Mouse (Mus musculus) kidney, embryonic 14.5 days (tissue): Measurements from ENCODE around the gene Wnt10b. TPM values are rescaled to one million over a fixed set of nuclear protein-coding genes. Genes with fewer than 3 reads are reported as not detected.
"Not testable (repeated sequence)": the region's sequence is repeated elsewhere in the genome, so short reads cannot be mapped to it uniquely, and the experiment has no call there.

Source experiments
- ATAC-seq: fragments of 200-750 bp; cut with Nextera tagmentation; 2 replicates; pipeline ENCODE4 v1.8.0; 2017; ENCODE audit warnings: moderate number of reproducible peaks, mild to moderate bottlenecking, moderate TSS enrichment, moderate library complexity; ENCODE audit not compliant: low FRiP score, low TSS enrichment
- H3K27ac ChIP-seq: fragments of 300-500 bp; sonication (generic); 2 replicates; pipeline ENCODE4 v1.5.1; 2014; ENCODE audit warnings: low read depth, mild to moderate bottlenecking, low read length, moderate library complexity, mixed read lengths
- H3K27me3 ChIP-seq: fragments of 300-500 bp; sonication (generic); 2 replicates; pipeline ENCODE4 v1.6.1; 2014; ENCODE audit warnings: mild to moderate bottlenecking, low read length; ENCODE audit not compliant: control insufficient read depth, insufficient read depth
- H3K36me3 ChIP-seq: fragments of 300-500 bp; sonication (generic); 2 replicates; pipeline ENCODE4 v1.6.1; 2014; ENCODE audit warnings: low read length, mixed read lengths; ENCODE audit not compliant: control insufficient read depth, insufficient read depth
- H3K4me1 ChIP-seq: fragments of 300-500 bp; sonication (generic); 2 replicates; pipeline ENCODE4 v1.6.1; 2014; ENCODE audit warnings: low read length, mixed read lengths; ENCODE audit not compliant: control insufficient read depth, insufficient read depth
- H3K4me2 ChIP-seq: fragments of 300-500 bp; sonication (generic); replicated peaks from 2 replicates; pipeline ENCODE4 v1.6.1; 2014; ENCODE audit warnings: low read depth, mild to moderate bottlenecking, low read length
- H3K4me3 ChIP-seq: fragments of 300-500 bp; sonication (generic); 2 replicates; pipeline ENCODE4 v1.5.1; 2014; ENCODE audit warnings: mild to moderate bottlenecking, low read length
- H3K9ac ChIP-seq: fragments of 300-500 bp; sonication (generic); 2 replicates; pipeline ENCODE4 v1.6.1; 2014; ENCODE audit warnings: low read depth, mild to moderate bottlenecking, low read length, moderate library complexity
- H3K9me3 ChIP-seq: fragments of 300-500 bp; sonication (generic); 2 replicates; pipeline ENCODE4 v1.6.1; 2016; ENCODE audit warnings: low read length; ENCODE audit not compliant: control insufficient read depth
- WGBS: fragments of 180-500 bp; shearing (Covaris S2); extraction: QIAGEN DNeasy Blood & Tissue Kit; methylation state at CpG from one replicate; pipeline ENCODE4 v1.1.7; 2014; 5-methylcytosine and 5-hydroxymethylcytosine counted together
- polyA plus RNA-seq: library from polyadenylated mRNA; unstranded; fragments of >200 nt; fragmentation: Nextera tagmentation; extraction: Ambion mirVana; gene quantifications from 2 replicates; pipeline ENCODE4 v1.2.1, GENCODE M21; 2014

The Wnt10b gene
- polyA plus RNA-seq = not detected in 2 replicates

- Histone ChIP-seq H3K9ac (no peak within 1 kb of the TSS), H3K27me3 (peaks cover 92% of the 10 kb centered on the region)
Observed at GRCm38 (mm10) chr15:98777762-98778161, at the start of gene Wnt10b. Gene Wnt10b, minus strand, starts transcription at chr15:98778150.

DNA sequence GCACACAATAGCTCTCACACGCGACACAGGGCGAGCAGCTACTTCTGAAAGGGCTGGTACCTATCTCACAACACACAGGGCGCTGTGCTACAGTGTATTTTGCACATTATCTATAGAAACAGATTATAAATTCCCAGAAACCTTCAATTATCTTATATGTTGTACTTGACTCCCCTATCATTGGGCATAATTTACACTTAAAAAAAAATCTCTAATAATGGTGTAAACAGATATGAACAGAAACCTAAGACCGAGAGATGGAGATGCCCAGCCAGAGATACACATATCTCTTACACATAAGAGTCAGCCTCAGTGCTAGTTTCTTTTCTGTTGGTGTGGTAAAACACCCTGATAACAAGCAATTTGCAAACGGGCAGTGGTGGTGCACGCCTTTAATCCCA lies 49.7 kb upstream of the Wnt10b start:
- Histone ChIP-seq H3K4me3 (no peak overlapping the region), H3K9ac (no peak overlapping the region), H3K4me2 (no peak overlapping the region), H3K36me3 (peaks cover 31% of the 10 kb centered on the region; the same call in 1 of the 2 replicates), H3K4me1 (peaks cover 10% of the 10 kb centered on the region), H3K27ac (no peak overlapping the region), H3K27me3 (no peaks in the 10 kb centered on the region), H3K9me3 (no peaks in the 10 kb centered on the region)
- ATAC-seq = no peak
- 91% methylated on average over 7 of the region's 7 CpGs for WGBS

More at GRCm38 (mm10) chr15:98777762-98778161, at the start of gene Wnt10b:
- under 1% methylated on average over 32 of the region's 33 CpGs for WGBS
- Histone ChIP-seq H3K36me3 (no peaks in the 10 kb centered on the region), H3K4me2 (peak within 1 kb of the TSS; percentile 25), H3K4me1 (peaks cover 25% of the 10 kb centered on the region), H3K27ac (no peak within 1 kb of the TSS), H3K4me3 (peak within 1 kb of the TSS; percentile 24), H3K9me3 (no peaks in the 10 kb centered on the region)
- ATAC-seq = no peak

GRCm38 (mm10) chr15:98823434-98823833 lies 45.5 kb upstream of the Wnt10b start:
- H3K4me1 ChIP-seq = no peaks in the 10 kb centered on the region

GRCm38 (mm10) chr15:98822147-98822546 lies 44.2 kb upstream of the Wnt10b start:
- Histone ChIP-seq H3K4me3 (no peak overlapping the region), H3K27me3 (no peaks in the 10 kb centered on the region), H3K9me3 (no peaks in the 10 kb centered on the region), H3K9ac (no peak overlapping the region), H3K36me3 (peaks cover 44% of the 10 kb centered on the region; the same call in 1 of the 2 replicates), H3K4me2 (no peak overlapping the region), H3K4me1 (no peaks in the 10 kb centered on the region), H3K27ac (no peak overlapping the region)
- ATAC-seq = no peak
- 92% methylated on average over 5 of the region's 5 CpGs for WGBS

More at GRCm38 (mm10) chr15:98823434-98823833, 45.5 kb upstream of the Wnt10b start:
- no peaks in the 10 kb centered on the region for H3K9me3 ChIP-seq
- H3K9ac ChIP-seq = no peak overlapping the region
- ATAC-seq = no peak
- H3K4me2 ChIP-seq = no peak overlapping the region
- H3K27ac ChIP-seq = no peak overlapping the region
- 70% methylated on average over 3 of the region's 3 CpGs for WGBS
- no peak overlapping the region for H3K4me3 ChIP-seq
- no peaks in the 10 kb centered on the region for H3K27me3 ChIP-seq
- peaks cover 49% of the 10 kb centered on the region; the same call in 1 of the 2 replicates for H3K36me3 ChIP-seq

GRCm38 (mm10) chr15:98821403-98821802 lies 43.5 kb upstream of the Wnt10b start:
- Histone ChIP-seq H3K9ac (no peak overlapping the region), H3K27me3 (no peaks in the 10 kb centered on the region), H3K4me3 (no peak overlapping the region), H3K4me2 (no peak overlapping the region), H3K27ac (no peak overlapping the region), H3K9me3 (no peaks in the 10 kb centered on the region), H3K36me3 (peaks cover 50% of the 10 kb centered on the region; the same call in 1 of the 2 replicates), H3K4me1 (no peaks in the 10 kb centered on the region)
- ATAC-seq = no peak
- WGBS = 42% methylated on average over 10 of the region's 10 CpGs

GRCm38 (mm10) chr15:98820937-98821336 lies 43.0 kb upstream of the Wnt10b start:
- H3K4me1 ChIP-seq = no peaks in the 10 kb centered on the region
- no peaks in the 10 kb centered on the region for H3K27me3 ChIP-seq
- H3K4me3 ChIP-seq = no peak overlapping the region
- no peaks in the 10 kb centered on the region for H3K9me3 ChIP-seq
- no peak for ATAC-seq
- H3K9ac ChIP-seq = no peak overlapping the region
- H3K4me2 ChIP-seq = no peak overlapping the region
- WGBS = 90% methylated on average over 4 of the region's 4 CpGs
- peaks cover 52% of the 10 kb centered on the region; the same call in 1 of the 2 replicates for H3K36me3 ChIP-seq
- no peak overlapping the region for H3K27ac ChIP-seq

DNA sequence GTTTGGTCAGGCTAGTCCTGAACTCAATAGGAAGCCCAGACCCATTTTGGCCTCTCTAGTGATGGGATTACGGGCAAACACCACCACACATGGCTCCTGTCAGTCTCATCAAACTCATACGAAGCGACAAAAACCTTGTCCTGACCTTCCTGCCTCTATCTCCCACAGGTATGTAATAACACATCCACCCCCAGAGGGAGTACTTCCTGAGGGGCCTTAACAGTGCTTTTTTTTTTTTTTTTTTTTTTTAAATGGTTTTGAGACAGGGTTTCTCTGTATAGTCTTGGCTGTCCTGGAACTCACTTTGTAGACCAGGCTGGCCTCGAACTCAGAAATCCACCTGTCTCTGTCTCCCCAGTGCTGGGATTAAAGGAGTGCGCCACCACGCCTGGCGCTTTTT lies 40.2 kb upstream of the Wnt10b start:
- no peak overlapping the region for H3K27ac ChIP-seq
- no peaks in the 10 kb centered on the region for H3K9me3 ChIP-seq
- ATAC-seq = no peak
- H3K4me3 ChIP-seq = no peak overlapping the region
- H3K36me3 ChIP-seq = peaks cover 54% of the 10 kb centered on the region
- H3K4me1 ChIP-seq = no peaks in the 10 kb centered on the region
- H3K9ac ChIP-seq = no peak overlapping the region
- no peaks in the 10 kb centered on the region for H3K27me3 ChIP-seq
- WGBS = 90% methylated on average over 7 of the region's 7 CpGs
- no peak overlapping the region for H3K4me2 ChIP-seq

DNA sequence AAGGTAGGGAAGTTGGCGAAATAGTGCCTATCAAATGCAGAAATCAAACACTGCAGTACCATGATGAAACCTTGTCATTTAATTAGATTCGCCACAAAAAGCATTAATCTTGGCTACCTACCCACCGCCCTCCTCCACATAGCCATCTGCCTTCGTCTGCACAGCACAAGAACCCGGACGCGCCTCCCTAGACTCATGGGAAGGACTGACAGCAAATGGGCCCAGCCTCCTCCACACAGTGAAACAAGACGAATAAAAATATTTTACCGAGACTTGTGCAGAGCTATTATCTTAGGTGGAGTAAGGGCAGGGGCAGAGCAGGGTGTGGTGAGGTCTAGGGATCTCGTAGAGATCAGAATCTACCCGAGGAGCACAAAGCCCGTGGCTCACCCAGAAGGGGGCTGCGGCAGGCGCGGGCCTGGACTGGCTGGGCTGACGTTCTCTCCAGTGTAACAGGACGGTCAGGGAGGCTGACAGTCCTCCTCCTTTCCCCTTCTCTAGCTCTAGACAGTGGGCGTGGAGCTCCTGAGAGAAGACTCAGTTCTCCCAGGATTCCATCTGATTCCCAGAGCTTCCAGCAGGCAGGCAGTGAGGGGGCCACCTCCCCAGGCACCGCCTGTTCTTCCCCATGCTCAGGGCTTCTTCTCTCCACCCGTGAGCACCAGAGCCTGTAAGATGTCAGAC lies 34.9 kb upstream of the Wnt10b start:
- peaks cover 41% of the 10 kb centered on the region for H3K36me3 ChIP-seq
- WGBS = 88% methylated on average over 20 of the region's 20 CpGs
- peaks cover 23% of the 10 kb centered on the region for H3K27me3 ChIP-seq

GRCm38 (mm10) chr15:98810212-98810611 lies 32.3 kb upstream of the Wnt10b start:
- WGBS = 77% methylated on average over 6 of the region's 6 CpGs

More for the DNA sequence above, 34.9 kb upstream of the Wnt10b start:
- Histone ChIP-seq H3K9me3 (no peaks in the 10 kb centered on the region), H3K9ac (no peak overlapping the region), H3K4me1 (peaks cover under 1% of the 10 kb centered on the region; the same call in 1 of the 2 replicates), H3K4me3 (no peak overlapping the region), H3K4me2 (no peak overlapping the region), H3K27ac (no peak overlapping the region)
- no peak for ATAC-seq

More at GRCm38 (mm10) chr15:98810212-98810611, 32.3 kb upstream of the Wnt10b start:
- not testable (repeated sequence) for H3K9me3 ChIP-seq, H3K9ac ChIP-seq, ATAC-seq, H3K27ac ChIP-seq, H3K4me3 ChIP-seq, H3K4me2 ChIP-seq
- Histone ChIP-seq H3K27me3 (peaks cover 49% of the 10 kb centered on the region), H3K4me1 (peaks cover 17% of the 10 kb centered on the region), H3K36me3 (peaks cover 27% of the 10 kb centered on the region)
